Mouse (Mus musculus): ENCODE data around the gene Ccnt1.

- 0 out of 2 replicates have a peak, but pooled peaks have one; percentile 21 for TF ChIP-seq RCOR1 (IDR thresholded peaks at IDR 0.05; ENCODE audit: low read depth, low read length)
- no peak for TF ChIP-seq E2F4 (IDR thresholded peaks at IDR 0.05; ENCODE audit: borderline replicate concordance, low read depth, low read length)
- TF ChIP-seq CTCF (IDR thresholded peaks at IDR 0.05 in 2 of 3, conservative IDR thresholded peaks at IDR 0.05 in 1 of 3; ENCODE audit: control insufficient read depth in 1 of 3, insufficient read depth in 1 of 3, low read depth in 2 of 3, low read length in 3 of 3, poor library complexity in 1 of 3, severe bottlenecking in 1 of 3) = no peak
- no peak for TF ChIP-seq POLR2A (IDR thresholded peaks at IDR 0.05; ENCODE audit: control insufficient read depth in 1 of 2, insufficient read depth in 1 of 2, low read depth in 1 of 2, low read length in 2 of 2, poor library complexity in 1 of 2)
- TF ChIP-seq MEF2A (IDR thresholded peaks at IDR 0.05; ENCODE audit: extremely low read depth, insufficient replicate concordance, low read depth, low read length, poor library complexity, severe bottlenecking) = no peak
- TF ChIP-seq TCF12 (IDR thresholded peaks at IDR 0.05; ENCODE audit: low read depth, low read length) = no peak
- no peak for TF ChIP-seq ELF1 (IDR thresholded peaks at IDR 0.05; ENCODE audit: low read depth, low read length)
- no peak for TF ChIP-seq ZC3H11A (IDR thresholded peaks at IDR 0.05; ENCODE audit: low read depth, low read length)
- TF ChIP-seq POLR2AphosphoS2 (IDR thresholded peaks at IDR 0.05; ENCODE audit: low read length) = no peak
- TF ChIP-seq RAD21 (IDR thresholded peaks at IDR 0.05; ENCODE audit: low read depth, low read length) = no peak
- no peak for TF ChIP-seq GABPA (IDR thresholded peaks at IDR 0.05; ENCODE audit: low read depth, low read length)
- TF ChIP-seq USF2 (IDR thresholded peaks at IDR 0.05; ENCODE audit: borderline replicate concordance in 1 of 2, insufficient read depth in 1 of 2, low read depth in 1 of 2, low read length in 2 of 2) = no peak
These were observed 57.9 kb downstream of the Ccnt1 start for GRCm38 (mm10) chr15:98512799-98513321.
